Mouse (Mus musculus) layer of hippocampus, adult 8-10 months (tissue): ENCODE measurements around the gene Hspa5. TPM values are rescaled to one million over a fixed set of nuclear protein-coding genes. Genes with fewer than 3 reads are reported as not detected.
"Not testable (repeated sequence)": the region's sequence is repeated elsewhere in the genome, so short reads cannot be mapped to it uniquely, and the experiment has no call there.

Experiments used
- DNase-seq, 2 experiments: peaks; one replicate each; pipeline ENCODE4 v3.0.0; 2022; ENCODE audit warnings: low spot score in 2 of 2
- total RNA-seq, 4 experiments: library from RNA; stranded (reverse); gene quantifications; 2 replicates each; pipeline ENCODE4 v1.2.4; 2022

Hspa5 gene
- 100 to 1,000 TPM; 196 to 459 (median 340) TPM for total RNA-seq

- DNase-seq: peak; percentile 100
Observed at GRCm38 (mm10) chr2:34771368-34772226, at the start of gene Hspa5. Gene Hspa5, plus strand, starts transcription at chr2:34771970.

DNA sequence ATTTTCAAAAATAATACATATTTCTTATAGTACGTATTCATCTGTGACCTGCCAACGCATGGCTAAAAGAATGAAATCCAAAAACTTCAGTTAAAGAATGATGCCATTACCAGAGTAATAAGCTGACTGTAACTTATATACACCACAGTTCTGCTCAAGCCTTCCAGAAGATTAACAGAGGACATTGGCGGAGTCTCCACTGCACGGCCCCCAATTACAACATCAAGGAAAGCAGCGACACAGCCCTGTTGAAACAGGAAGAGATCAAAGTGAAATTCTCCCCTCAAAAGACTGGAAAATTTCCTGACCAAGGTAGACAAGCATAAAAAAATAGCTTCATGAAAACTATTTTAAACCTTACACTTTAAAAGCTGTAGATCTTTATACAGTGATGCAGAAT is 46.5 kb upstream of the Hspa5 start:
- DNase-seq: no peak

GRCm38 (mm10) chr2:34727045-34727728 is 44.6 kb upstream of the Hspa5 start:
- DNase-seq: no peak

- no peak for DNase-seq
Observed at GRCm38 (mm10) chr2:34736626-34737025, 35.1 kb upstream of the Hspa5 start.

GRCm38 (mm10) chr2:34737911-34738310 is 33.9 kb upstream of the Hspa5 start:
- no peak for DNase-seq

DNA sequence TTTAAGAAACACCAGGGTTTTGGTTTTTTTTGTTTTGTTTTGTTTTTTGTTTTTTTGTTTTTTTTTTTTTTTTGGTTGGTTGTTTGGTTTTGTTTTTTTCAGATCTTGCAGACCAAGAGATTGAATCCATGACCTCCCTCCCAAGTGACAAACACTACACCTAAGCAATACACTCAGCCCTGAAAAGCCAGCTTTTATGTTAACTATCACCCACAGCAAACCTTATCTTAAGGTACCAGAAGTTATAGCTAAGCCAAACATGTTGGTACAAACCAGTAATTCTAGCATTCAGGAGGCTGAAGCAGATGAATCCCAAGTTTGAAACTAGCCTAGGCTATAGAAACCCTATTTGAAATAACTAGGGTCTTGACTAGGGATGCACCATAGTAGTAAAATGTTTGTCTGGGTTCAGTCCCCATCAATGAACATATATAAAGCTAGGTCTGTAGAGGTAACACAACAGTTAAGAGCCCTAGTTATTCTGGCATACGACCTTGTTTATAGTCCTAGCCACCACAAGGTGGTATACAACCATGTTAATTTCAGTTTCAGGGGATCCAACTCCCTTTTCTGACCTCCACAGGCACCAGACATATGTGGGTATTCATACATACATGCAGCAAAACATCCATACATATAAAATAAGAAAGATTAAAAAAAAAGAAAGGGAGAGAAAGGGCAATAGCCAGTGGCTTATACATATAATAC is 31.9 kb upstream of the Hspa5 start:
- no peak for DNase-seq

- DNase-seq: no peak
Observed at GRCm38 (mm10) chr2:34741390-34742159, 30.2 kb upstream of the Hspa5 start.

DNA sequence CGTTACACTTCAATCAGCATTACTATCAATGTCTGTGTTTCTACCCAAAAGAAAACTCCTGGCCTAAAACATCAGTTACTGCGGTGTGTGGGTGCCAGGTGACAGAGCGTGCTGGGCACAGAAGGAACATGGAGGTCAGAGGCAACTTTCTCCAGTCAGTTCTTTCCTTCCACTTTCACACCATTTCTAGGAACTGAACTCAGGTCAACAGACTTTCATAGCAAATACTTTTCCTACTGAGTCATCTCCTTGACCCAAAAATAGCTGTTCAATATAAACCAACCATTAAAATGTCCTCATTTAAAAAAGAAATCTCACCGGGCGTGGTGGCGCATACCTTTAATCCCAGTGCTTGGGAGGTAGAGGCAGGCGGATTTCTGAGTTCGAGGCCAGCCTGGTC is 29.1 kb upstream of the Hspa5 start:
- DNase-seq: no peak

- DNase-seq: no peak
Observed at GRCm38 (mm10) chr2:34744476-34744875, 27.3 kb upstream of the Hspa5 start.

- no peak for DNase-seq
Observed at GRCm38 (mm10) chr2:34745673-34746072, 26.1 kb upstream of the Hspa5 start.

- DNase-seq: no peak
Observed at GRCm38 (mm10) chr2:34748479-34748878, 23.3 kb upstream of the Hspa5 start.

- no peak for DNase-seq
Observed at GRCm38 (mm10) chr2:34750245-34750644, 21.5 kb upstream of the Hspa5 start.

DNA sequence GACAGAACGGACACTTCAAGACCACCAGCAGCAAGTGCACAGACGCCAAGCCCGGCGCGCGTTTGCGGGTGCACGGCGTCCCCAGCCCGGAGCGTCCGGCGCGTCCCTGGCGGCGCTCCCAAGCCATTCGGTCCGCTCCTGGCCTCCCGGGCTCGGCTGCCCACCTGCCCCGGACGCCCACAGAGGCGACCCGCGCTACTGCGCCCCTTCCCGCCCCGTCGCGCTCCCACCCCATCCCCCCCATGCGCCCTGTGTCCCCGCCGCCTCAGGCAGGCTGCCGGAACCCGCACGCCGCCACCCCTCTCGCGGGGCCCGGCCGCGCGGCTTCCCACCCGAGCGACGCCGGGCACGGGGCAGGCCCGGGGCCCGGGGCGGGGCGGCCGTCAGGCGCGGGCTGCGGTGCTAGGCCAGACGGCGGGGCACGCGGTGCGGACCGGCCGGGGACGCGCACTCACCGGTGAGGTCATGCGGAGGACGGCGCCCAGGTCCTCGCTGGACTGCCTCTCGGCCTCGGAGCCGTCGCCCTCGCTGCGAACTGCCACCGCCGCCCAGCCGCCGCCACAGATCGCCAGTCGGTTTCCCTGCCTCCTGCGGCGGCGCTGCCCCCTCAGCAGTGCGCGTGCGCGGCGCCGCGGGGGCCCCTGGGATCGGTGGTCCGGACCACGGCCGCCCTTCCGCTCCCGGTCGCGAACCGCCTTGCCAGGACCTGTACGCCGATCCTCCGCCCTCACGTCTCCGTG is 17.8 kb upstream of the Hspa5 start:
- DNase-seq: peak; percentile 53 to 68

DNA sequence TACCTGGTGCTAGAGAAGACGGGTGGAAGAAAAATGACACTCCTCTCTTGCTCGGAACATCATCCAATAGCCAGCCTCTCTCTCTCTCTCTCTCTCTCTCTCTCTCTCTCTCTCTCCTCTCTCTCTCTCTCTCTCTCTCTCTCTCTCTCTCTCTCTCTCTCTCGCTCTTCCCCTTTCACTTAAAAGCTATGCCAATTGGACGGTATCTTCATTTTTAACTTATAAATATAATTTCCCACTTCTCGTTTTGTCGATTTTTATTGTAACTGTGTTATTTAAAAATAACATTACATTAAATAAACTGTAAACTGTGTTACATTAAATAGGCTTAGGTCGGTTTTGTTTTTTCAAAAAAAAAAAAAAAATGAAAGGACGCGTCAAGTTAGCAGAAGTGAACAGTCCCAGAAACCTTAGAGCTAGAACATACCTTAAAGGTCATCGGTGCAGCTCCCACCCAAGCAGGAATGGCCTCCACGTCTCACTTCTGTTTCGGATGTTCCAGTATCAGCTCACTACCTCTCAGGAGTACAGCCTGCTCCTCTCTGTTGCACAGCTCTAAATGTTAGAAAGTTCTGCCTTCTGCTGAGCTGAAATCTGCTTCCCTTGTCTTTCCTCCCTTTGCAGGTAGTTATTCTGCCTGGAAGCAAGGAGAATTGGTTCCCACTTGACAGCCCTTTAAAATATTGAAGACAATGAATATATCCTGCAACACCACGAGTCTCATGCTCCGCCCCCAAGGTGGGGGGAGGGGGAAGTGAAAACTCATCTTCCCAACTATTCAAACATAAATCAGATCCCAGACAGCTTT is 17.0 kb upstream of the Hspa5 start, which contains the start of gene Gapvd1:
Gene Gapvd1, minus strand, starts transcription at position 682 of the 808 bp plus-strand sequence.
- DNase-seq: no peak

DNA sequence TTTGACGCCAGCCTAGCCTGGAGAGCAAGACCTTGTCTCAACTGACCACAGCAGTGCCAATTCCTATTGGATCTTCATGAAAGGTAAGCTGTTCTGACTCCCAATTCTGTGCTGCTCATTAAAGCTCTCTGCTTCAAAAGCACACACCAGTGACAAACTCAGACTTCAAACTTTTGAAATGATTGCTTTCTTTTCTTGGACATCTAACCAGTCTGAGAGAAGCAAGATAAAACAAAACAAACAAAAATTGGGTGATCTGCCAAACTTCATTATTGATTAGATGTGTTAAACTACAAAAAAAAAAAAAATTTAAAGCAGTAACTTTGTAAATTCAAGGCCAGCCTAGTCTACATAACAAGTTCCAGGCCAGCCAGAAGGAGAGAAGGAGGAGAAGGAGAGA is 14.4 kb upstream of the Hspa5 start:
- DNase-seq: no peak

DNA sequence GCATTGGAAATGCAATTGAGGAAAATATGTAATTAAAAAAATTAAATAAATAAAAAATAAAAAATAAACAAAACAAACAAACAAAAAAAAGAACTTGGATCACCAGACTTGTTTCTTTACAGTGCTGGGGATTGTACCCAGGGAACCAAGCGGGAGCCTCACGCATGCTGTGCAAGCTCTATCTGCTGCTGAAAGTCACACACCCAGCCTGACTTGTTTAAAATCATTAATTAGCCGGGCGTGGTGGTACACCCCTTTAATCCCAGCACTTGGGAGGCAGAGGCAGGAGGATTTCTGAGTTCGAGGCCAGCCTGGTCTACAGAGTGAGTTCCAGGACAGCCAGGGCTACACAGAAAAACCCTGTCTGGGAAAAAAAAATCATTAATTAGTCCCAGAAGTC is 10.5 kb upstream of the Hspa5 start:
- DNase-seq: not testable (repeated sequence)

DNA sequence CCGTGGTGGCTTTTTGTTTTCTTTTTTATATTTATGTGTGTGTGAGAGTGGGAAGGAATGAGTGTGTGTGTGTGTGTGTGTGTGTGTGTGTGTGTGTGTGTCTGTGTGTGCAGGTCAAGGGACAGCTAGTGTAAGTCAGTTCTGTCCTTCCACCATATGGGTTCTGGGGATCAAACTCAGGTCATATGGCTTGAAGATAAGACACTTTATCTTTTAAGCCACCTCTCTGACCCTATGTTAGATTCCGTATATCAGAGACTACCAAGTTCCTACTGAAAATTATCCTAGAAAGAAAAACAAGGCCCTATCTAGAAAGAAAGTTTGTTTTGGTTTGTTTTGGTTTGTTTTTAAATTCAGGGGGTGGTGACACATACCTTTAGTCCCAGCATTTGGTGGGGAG is 9.6 kb upstream of the Hspa5 start:
- no peak for DNase-seq

DNA sequence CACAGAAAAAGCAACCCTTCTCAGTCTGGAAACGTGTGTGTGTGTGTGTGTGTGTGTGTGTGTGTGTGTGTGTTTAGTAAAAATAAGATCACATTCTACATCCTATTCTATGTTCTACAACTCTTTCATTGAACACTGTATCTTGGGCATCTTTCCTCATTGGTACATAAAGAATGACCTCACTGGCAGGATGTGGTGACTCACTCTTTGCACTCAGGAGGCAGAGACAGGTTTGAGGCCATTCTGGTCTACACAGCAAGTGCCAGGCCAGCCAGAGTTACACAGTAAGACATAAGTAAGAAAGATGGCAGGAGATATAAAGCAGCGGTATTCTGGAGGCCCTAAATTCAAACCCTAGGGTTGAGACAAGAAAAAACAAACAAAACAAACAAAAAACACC is 8.9 kb upstream of the Hspa5 start:
- DNase-seq: no peak

DNA sequence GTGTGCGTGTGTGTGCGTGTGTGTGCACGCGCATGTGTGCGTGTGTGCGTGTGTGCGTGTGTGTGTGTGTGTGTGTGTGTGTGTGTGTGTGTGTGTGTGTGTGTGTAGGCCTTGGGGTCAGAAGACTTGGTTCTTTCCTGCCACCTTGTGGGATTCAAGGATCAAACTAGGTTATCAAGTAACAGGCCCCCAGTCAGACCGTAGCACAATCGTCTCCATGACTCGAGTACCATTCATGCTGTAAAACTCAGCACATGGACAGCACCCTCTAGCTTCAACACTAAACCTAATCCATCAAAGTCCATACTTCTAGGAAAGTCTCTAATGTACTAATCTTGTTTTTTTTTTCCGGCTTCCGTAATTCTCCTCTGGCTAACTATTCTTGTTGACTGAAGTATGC is 7.0 kb upstream of the Hspa5 start:
- no peak for DNase-seq

GRCm38 (mm10) chr2:34770049-34770448 is 1.7 kb upstream of the Hspa5 start:
- DNase-seq: no peak
